Mouse (Mus musculus): ENCODE measurements around the gene Opalin. TPM values are rescaled to one million over a fixed set of nuclear protein-coding genes. Genes with fewer than 3 reads are reported as not detected.

The Opalin gene
- polyA plus RNA-seq, 1 experiment from 2014 or later, result 0.08 TPM

DNA sequence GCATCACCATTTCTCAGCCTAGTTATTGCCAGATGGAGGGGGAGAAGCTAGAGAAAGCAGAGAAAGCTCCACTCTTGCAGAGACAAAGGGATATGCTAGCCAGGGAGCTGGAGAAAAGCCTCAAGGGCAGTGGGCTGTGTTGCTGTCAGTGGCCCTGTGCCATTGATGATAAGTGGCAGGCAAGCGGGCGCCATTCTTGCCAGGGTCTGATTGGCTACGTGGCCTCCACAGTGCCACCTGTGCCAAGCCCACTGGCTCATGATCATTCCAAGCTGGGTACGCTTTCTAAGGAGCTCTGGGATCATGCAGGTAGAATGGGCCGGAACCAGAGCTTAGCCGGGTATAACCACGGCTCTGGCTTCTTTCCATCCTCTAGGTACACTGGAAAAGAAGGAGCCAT lies 23.9 kb upstream of the Opalin start:
- Histone ChIP-seq H3K4me3 (ENCODE audit: low read depth, low read length) (no peak overlapping the region), H3K36me3 (ENCODE audit: insufficient read depth, low read length) (no peaks in the 10 kb centered on the region), H3K9me3 (ENCODE audit: low read length) (no peaks in the 10 kb centered on the region), H3K9ac (replicated peaks; ENCODE audit: low read depth) (no peak overlapping the region), H3K27me3 (replicated peaks; ENCODE audit: insufficient read depth, low read length) (no peaks in the 10 kb centered on the region), H3K4me2 (replicated peaks; ENCODE audit: low read depth, low read length) (no peak overlapping the region), H3K4me1 (ENCODE audit: insufficient read depth, low read depth, low read length) (no peaks in the 10 kb centered on the region), H3K27ac (ENCODE audit: low read length) (no peak overlapping the region)
- DNase-seq (ENCODE audit: low spot score), result no peak
- no peak for ATAC-seq
- WGBS, result 88% methylated on average over 7 of the region's 7 CpGs
- no peak for TF ChIP-seq EP300 (IDR thresholded peaks at IDR 0.05)
- TF ChIP-seq CTCF (IDR thresholded peaks at IDR 0.05), result no peak

DNA sequence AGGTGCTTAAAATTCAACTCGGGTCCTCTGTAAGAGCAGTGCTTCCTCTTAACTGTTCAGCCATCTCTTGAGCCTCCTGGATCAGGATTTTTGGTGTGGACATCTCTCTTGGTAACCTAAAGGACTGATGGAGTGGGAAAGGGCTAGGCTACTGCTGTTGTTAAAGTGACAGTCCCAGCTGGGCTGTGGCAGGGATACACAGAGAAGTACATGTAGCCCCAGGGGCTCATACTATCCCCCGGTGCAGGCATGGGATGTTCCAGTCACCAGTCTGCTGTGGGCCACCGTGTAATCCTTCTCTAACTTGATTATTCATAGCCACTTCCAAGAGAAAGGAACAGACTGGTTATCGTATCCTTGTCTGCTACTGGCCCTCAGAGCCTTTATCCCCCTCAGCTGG lies 20.1 kb upstream of the Opalin start:
- H3K4me3 ChIP-seq (ENCODE audit: low read depth, low read length), result no peak overlapping the region
- H3K4me1 ChIP-seq (ENCODE audit: insufficient read depth, low read depth, low read length), result no peaks in the 10 kb centered on the region
- H3K27ac ChIP-seq (ENCODE audit: low read length), result no peak overlapping the region
- DNase-seq (ENCODE audit: low spot score) (no peak), ATAC-seq (no peak)
- no peaks in the 10 kb centered on the region for H3K27me3 ChIP-seq (replicated peaks; ENCODE audit: insufficient read depth, low read length)
- no peak overlapping the region for H3K9ac ChIP-seq (replicated peaks; ENCODE audit: low read depth)
- H3K9me3 ChIP-seq (ENCODE audit: low read length), result no peaks in the 10 kb centered on the region
- no peak overlapping the region for H3K4me2 ChIP-seq (replicated peaks; ENCODE audit: low read depth, low read length)
- no peaks in the 10 kb centered on the region for H3K36me3 ChIP-seq (ENCODE audit: insufficient read depth, low read length)
- no peak for TF ChIP-seq EP300 (IDR thresholded peaks at IDR 0.05)
- TF ChIP-seq CTCF (IDR thresholded peaks at IDR 0.05), result no peak
- 71% methylated on average over 4 of the region's 4 CpGs for WGBS

DNA sequence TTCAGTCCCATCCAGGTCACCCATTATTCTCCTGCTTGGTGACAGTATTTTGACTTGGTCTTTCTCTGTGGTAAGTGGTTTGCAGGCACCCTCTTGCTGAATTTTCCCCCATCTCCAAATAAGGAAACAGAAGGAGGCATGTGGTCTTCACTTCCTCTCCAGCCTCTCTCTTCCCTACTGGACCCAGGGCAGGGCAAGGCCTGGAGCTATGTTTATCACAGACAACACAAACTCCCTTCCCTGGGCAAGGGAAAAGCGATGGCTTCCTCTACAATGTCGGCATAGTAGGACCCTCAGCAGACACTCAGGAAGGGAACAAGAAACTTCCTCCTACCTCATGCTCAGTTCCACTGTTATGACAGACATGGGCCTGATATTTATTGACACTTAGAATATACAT lies 15.0 kb upstream of the Opalin start:
- Histone ChIP-seq H3K4me3 (ENCODE audit: low read depth, low read length) (no peak overlapping the region), H3K4me1 (ENCODE audit: insufficient read depth, low read depth, low read length) (no peaks in the 10 kb centered on the region), H3K9me3 (ENCODE audit: low read length) (no peaks in the 10 kb centered on the region), H3K9ac (replicated peaks; ENCODE audit: low read depth) (no peak overlapping the region), H3K4me2 (replicated peaks; ENCODE audit: low read depth, low read length) (no peak overlapping the region), H3K36me3 (ENCODE audit: insufficient read depth, low read length) (no peaks in the 10 kb centered on the region), H3K27me3 (replicated peaks; ENCODE audit: insufficient read depth, low read length) (no peaks in the 10 kb centered on the region), H3K27ac (ENCODE audit: low read length) (no peak overlapping the region)
- no peak for DNase-seq (ENCODE audit: low spot score)
- WGBS, result 29% methylated on average over 2 of the region's 2 CpGs
- ATAC-seq, result no peak
- no peak for TF ChIP-seq CTCF (IDR thresholded peaks at IDR 0.05)
- no peak for TF ChIP-seq EP300 (IDR thresholded peaks at IDR 0.05)

DNA sequence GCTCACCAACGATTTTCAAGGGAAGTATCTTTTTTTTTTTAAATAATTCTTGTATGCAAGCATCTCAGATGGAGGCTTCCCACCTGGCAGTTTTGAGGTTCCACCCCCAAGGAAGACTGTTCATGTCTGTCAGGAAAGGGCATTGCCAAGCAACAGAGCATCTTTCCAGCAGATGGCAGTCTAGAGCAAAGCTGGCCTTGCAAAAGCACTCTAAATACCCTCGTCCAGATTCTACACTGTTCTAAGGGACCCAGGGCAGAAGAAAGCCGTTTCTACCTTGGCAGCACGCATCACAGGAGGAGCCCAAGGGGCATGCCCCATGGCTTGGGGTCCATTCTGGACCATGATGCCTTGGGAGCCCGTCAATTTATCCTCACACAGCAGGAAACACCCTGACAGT lies 12.9 kb upstream of the Opalin start:
- Histone ChIP-seq H3K4me1 (ENCODE audit: insufficient read depth, low read depth, low read length) (no peaks in the 10 kb centered on the region), H3K27me3 (replicated peaks; ENCODE audit: insufficient read depth, low read length) (no peaks in the 10 kb centered on the region), H3K27ac (ENCODE audit: low read length) (no peak overlapping the region), H3K9me3 (ENCODE audit: low read length) (no peaks in the 10 kb centered on the region), H3K4me2 (replicated peaks; ENCODE audit: low read depth, low read length) (no peak overlapping the region), H3K36me3 (ENCODE audit: insufficient read depth, low read length) (no peaks in the 10 kb centered on the region), H3K9ac (replicated peaks; ENCODE audit: low read depth) (no peak overlapping the region), H3K4me3 (ENCODE audit: low read depth, low read length) (no peak overlapping the region)
- ATAC-seq (0 out of 2 replicates have a peak, but pooled peaks have one; percentile 33), DNase-seq (ENCODE audit: low spot score) (peak; percentile 72)
- WGBS, result 8% methylated on average over 5 of the region's 5 CpGs
- TF ChIP-seq CTCF (IDR thresholded peaks at IDR 0.05) (peak; percentile 86), EP300 (IDR thresholded peaks at IDR 0.05) (no peak)

DNA sequence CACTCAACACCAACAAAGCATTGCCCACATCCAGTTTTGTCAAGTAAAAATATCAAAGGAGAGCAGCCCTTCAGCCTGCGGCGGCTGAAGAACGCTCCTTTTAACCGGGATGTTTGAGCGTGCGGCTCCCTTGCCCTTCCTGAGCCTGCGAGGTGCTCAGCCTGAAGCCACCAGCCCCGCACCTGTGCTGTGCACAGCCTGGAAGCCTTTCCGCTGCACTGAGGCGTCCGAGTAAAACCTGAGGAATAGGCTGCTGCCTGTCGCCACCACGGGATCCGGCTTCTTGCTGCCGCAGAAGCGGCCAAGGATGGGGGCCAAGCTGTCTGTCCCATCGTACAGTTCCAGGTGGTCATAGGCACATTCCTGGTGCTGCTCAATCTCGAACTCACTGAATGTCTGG lies 11.6 kb upstream of the Opalin start:
- DNase-seq (ENCODE audit: low spot score) (no peak), ATAC-seq (no peak)
- Histone ChIP-seq H3K4me1 (ENCODE audit: insufficient read depth, low read depth, low read length) (no peaks in the 10 kb centered on the region), H3K9me3 (ENCODE audit: low read length) (no peaks in the 10 kb centered on the region), H3K27me3 (replicated peaks; ENCODE audit: insufficient read depth, low read length) (no peaks in the 10 kb centered on the region), H3K9ac (replicated peaks; ENCODE audit: low read depth) (no peak overlapping the region), H3K4me3 (ENCODE audit: low read depth, low read length) (no peak overlapping the region), H3K4me2 (replicated peaks; ENCODE audit: low read depth, low read length) (0 out of 2 replicates have a peak overlapping the region, but pooled peaks have one; percentile 11), H3K27ac (ENCODE audit: low read length) (no peak overlapping the region), H3K36me3 (ENCODE audit: insufficient read depth, low read length) (no peaks in the 10 kb centered on the region)
- no peak for TF ChIP-seq EP300 (IDR thresholded peaks at IDR 0.05)
- no peak for TF ChIP-seq CTCF (IDR thresholded peaks at IDR 0.05)
- WGBS, result 32% methylated on average over 18 of the region's 18 CpGs

DNA sequence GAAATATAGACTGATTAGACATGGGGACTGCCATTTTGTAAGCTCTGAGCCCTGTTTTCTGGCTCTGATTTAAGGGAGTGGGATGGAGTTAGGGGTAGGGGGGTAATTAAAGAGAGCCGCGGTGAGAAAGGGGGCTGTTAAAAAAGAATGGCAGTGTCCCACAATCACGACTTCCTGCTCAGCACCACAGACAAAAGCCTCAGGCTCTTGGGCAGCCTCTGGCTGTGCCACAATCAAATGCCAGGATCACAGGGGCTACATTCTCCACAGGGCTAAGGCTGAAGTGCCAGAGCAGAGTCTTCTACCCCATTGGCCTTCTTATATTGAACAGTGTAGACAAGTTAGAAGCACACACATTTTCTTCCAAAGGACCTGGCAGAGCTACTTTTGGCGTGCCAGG lies 11.0 kb upstream of the Opalin start:
- no peak overlapping the region for H3K4me3 ChIP-seq (ENCODE audit: low read depth, low read length)
- no peak overlapping the region for H3K9ac ChIP-seq (replicated peaks; ENCODE audit: low read depth)
- no peak for TF ChIP-seq EP300 (IDR thresholded peaks at IDR 0.05)
- no peak for TF ChIP-seq CTCF (IDR thresholded peaks at IDR 0.05)
- H3K4me2 ChIP-seq (replicated peaks; ENCODE audit: low read depth, low read length), result no peak overlapping the region
- no peaks in the 10 kb centered on the region for H3K27me3 ChIP-seq (replicated peaks; ENCODE audit: insufficient read depth, low read length)
- no peaks in the 10 kb centered on the region for H3K36me3 ChIP-seq (ENCODE audit: insufficient read depth, low read length)
- WGBS, result 62% methylated on average over 4 of the region's 4 CpGs
- H3K27ac ChIP-seq (ENCODE audit: low read length), result no peak overlapping the region
- H3K9me3 ChIP-seq (ENCODE audit: low read length), result no peaks in the 10 kb centered on the region
- H3K4me1 ChIP-seq (ENCODE audit: insufficient read depth, low read depth, low read length), result no peaks in the 10 kb centered on the region
- ATAC-seq, result no peak
- DNase-seq (ENCODE audit: low spot score), result no peak

DNA sequence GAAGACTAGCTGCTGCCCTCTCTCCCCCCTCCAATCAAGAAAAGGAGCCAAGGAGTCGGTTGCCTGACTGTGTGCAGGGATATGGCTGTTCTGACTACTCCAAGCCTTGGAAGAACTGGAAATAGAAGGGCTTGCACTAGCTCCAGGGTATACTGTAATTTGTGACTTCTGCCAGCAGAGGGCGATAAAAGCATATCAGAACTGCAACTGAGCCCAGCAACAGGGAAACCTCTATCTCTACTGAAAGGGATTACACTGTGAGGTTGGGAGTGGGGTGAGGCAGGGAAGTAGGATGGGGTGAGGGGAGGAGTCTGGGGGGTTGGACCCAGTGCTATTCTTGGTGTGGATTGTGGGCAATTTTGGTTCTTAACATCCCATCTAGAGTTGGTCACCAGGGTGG lies 9.8 kb upstream of the Opalin start:
- H3K9ac ChIP-seq (replicated peaks; ENCODE audit: low read depth), result no peak overlapping the region
- H3K36me3 ChIP-seq (ENCODE audit: insufficient read depth, low read length), result no peaks in the 10 kb centered on the region
- no peak overlapping the region for H3K27ac ChIP-seq (ENCODE audit: low read length)
- TF ChIP-seq CTCF (IDR thresholded peaks at IDR 0.05) (peak; percentile 87), EP300 (IDR thresholded peaks at IDR 0.05) (no peak)
- ATAC-seq (peak; percentile 41; the same call in 1 of the 2 replicates), DNase-seq (ENCODE audit: low spot score) (peak; percentile 82)
- H3K4me3 ChIP-seq (ENCODE audit: low read depth, low read length), result no peak overlapping the region
- WGBS, result 0% methylated on average over 2 of the region's 2 CpGs
- H3K27me3 ChIP-seq (replicated peaks; ENCODE audit: insufficient read depth, low read length), result no peaks in the 10 kb centered on the region
- H3K9me3 ChIP-seq (ENCODE audit: low read length), result no peaks in the 10 kb centered on the region
- no peak overlapping the region for H3K4me2 ChIP-seq (replicated peaks; ENCODE audit: low read depth, low read length)
- no peaks in the 10 kb centered on the region for H3K4me1 ChIP-seq (ENCODE audit: insufficient read depth, low read depth, low read length)

All from lung, postnatal 0 days (tissue).